Mouse (Mus musculus) lung, postnatal 0 days (tissue): ENCODE data around the gene Dera.

Experiments
- CTCF ChIP-seq: IDR thresholded peaks from 2 replicates; pipeline ENCODE4 v1.5.1; 2016; ENCODE audit warnings: antibody characterized with exemption, mild to moderate bottlenecking
- EP300 ChIP-seq: IDR thresholded peaks from 2 replicates; pipeline ENCODE4 v1.6.1; 2016; ENCODE audit warnings: antibody characterized with exemption, mild to moderate bottlenecking, control low read depth

- TF ChIP-seq EP300 (no peak), CTCF (peak; percentile 76)
These were observed 42.5 kb downstream of the Dera start for GRCm38 (mm10) chr6:137796596-137797567.
